Mouse (Mus musculus): ENCODE results near the gene Slamf1. TPM values are rescaled to one million over a fixed set of nuclear protein-coding genes. Genes with fewer than 3 reads are reported as not detected.

Gene Slamf1
- 1.6 and 1.8 TPM in 2 replicates for polyA plus RNA-seq (2012; rRNA removed)

DNA sequence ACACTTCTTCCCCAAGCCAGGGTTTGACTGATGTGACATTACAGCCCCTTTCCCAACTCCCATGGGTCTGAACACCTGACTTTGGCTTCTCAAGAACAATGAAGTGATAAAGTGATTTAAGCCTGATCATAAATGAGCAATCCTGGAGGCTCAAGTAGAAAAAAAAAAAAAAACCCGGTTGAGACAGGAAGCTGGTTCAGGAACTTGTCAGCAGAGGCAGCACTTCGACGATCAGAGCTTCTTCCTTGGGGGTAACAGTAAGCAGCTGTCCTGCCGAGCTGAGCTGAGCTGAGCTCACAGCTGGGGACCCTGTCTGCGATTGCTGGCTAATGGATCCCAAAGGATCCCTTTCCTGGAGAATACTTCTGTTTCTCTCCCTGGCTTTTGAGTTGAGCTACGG lies at the start of gene Slamf1:
Gene Slamf1, plus strand, starts transcription at position 230 of the 400 bp plus-strand sequence.

DNA sequence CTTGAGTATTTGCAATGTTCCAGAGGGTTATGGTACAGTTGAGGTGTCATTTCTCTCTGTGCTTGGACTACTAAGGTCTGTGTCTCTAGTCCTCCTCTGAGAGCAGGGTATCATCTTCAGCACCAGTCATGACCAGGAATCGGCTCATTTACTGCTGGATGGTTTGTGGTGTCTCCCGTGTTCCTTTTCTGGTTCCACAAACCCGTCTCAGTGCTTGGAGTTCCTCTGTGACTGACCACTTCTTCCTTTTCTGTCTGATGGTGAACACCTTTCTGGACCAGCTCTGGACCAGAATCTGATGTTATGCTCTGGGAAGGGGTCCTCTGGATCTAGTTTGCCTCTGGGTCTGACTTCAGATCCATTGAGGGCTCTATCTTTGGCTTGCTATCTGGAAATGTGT lies 72.6 kb downstream of the Slamf1 start, which contains the start of gene Cd84:
Gene Cd84, plus strand, starts transcription at position 210 of the 400 bp plus-strand sequence.

Other genes starting within 250 kb of the Slamf1 start
- not detected in 2 replicates for gene Itln1, start 231.8 kb upstream of the Slamf1 start, polyA plus RNA-seq (2012; rRNA removed)
- 0.11 and 0.17 TPM in 2 replicates for gene Cd244a, start 207.9 kb upstream of the Slamf1 start, polyA plus RNA-seq (2012; rRNA removed)
- 1.1 and 1.5 TPM in 2 replicates for gene Ly9, start 159.7 kb upstream of the Slamf1 start, polyA plus RNA-seq (2012; rRNA removed)
- gene Slamf7, start 114.1 kb upstream of the Slamf1 start, polyA plus RNA-seq (2012; rRNA removed), result 0.02 and 0.06 TPM in 2 replicates
- 4.7 and 6.8 TPM in 2 replicates for gene Cd48, start 85.1 kb upstream of the Slamf1 start, polyA plus RNA-seq (2012; rRNA removed)
- gene Cd84, start 72.6 kb downstream of the Slamf1 start, polyA plus RNA-seq (2012; rRNA removed), result 3.2 and 4.5 TPM in 2 replicates
- 0.25 and 0.30 TPM in 2 replicates for gene Gm10521, start 128.5 kb downstream of the Slamf1 start, polyA plus RNA-seq (2012; rRNA removed)
- gene Slamf6, start 150.4 kb downstream of the Slamf1 start, polyA plus RNA-seq (2012; rRNA removed), result 0.19 and 0.33 TPM in 2 replicates

All from liver, embryonic 14 days (tissue).